Mouse (Mus musculus): ENCODE data around the gene Ankdd1a. TPM values are rescaled to one million over a fixed set of nuclear protein-coding genes. Genes with fewer than 3 reads are reported as not detected.

Gene Ankdd1a
- 1 to 10 TPM; 3.5 to 6.0 (median 5.6) TPM for total RNA-seq (2022)

GRCm38 (mm10) chr9:65519807-65520504 lies at the start of gene Ankdd1a:
Ankdd1a (minus strand) TSS chr9:65520193.
- DNase-seq = no peak

DNA sequence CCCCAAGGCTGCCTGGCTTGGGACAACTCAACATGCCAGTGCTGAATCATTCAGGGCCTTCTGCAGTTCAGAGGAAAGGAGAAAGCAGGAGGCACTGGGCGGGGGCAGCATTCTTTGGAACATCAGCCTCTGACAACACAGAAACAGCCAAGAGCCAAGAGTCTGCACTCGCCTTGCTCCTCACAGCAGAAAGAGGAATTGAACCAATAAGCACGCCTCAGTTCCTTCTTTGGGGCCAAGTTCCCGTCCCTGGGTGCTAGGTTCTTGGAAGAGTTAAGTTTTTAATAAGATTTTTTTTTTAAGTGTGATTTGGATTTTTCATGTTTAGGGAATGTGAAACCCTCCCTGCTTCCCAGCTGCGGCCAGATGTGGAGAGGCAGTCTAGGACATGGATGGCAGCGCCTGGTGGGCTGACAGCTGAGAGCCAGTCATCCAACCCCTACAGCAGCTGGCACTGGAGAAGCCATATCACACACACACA lies 49.5 kb upstream of the Ankdd1a start:
- peak; percentile 63 for DNase-seq

GRCm38 (mm10) chr9:65568787-65569186 lies 48.8 kb upstream of the Ankdd1a start:
- no peak for DNase-seq

DNA sequence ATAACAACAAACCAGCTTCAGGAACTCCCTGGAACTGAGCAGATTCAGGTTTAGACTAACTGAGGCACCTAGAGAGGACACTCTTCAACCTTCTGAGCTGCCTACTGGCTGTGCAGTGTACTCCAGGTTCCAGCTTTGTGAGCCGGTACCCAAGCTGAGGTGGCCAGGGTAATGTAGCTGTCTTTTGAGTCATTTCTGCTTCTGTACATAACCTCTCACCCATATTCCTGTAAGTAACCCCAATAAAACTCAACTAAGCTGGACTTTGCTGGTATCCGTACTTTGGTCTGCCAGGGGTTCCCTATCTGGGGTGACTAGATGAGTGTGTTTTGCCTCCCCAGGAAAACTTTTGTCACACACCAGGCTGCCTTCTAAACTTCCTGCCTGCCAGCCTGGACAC lies 44.7 kb upstream of the Ankdd1a start:
- no peak for DNase-seq

- no peak for DNase-seq
Observed at GRCm38 (mm10) chr9:65563073-65563472, 43.1 kb upstream of the Ankdd1a start.

DNA sequence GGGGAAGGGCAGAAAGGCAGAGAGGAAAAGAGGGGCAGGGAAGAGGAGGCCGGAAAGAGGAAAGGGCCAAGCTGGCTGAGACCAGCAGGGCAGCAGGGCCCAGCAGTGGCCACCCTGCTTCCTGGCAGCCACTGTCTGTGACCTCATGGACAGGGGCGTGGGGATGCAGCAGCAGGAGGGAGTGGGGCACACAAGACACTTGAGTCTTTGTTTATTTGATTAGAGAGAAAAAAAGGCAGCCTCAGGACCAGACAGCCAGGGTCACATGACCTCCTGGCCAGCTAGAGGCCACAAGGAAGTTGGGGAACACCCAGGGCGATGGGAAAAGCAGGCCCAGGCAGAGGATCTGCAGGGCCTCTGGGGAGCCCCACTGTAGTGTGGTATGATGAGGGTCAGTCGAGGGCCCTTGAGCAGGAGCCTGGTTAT lies 42.1 kb upstream of the Ankdd1a start:
- DNase-seq = no peak

DNA sequence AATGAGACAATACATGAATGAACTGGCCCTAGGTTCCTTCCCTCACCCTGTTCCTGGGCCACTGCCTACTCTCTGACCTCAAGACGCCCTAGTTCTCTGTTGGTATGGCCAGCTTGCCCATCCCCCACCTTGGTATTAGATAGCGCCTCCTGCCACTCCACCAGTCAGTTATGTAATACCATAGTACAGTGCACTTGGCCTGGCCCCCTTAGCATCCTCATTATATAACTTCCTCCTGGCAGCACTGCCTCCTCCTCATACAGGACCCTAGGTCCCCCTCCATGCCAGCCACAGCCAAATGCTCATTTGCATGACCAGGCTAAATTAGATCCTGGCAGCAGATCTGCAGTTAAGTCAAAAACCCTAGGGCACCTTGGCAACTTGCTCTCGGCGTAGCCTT lies 41.0 kb upstream of the Ankdd1a start:
- peak; percentile 61 for DNase-seq

- no peak for DNase-seq
Observed at GRCm38 (mm10) chr9:65558806-65559205, 38.8 kb upstream of the Ankdd1a start.

GRCm38 (mm10) chr9:65556979-65557378 lies 37.0 kb upstream of the Ankdd1a start:
- DNase-seq = no peak

GRCm38 (mm10) chr9:65556349-65556748 lies 36.4 kb upstream of the Ankdd1a start:
- DNase-seq = no peak

DNA sequence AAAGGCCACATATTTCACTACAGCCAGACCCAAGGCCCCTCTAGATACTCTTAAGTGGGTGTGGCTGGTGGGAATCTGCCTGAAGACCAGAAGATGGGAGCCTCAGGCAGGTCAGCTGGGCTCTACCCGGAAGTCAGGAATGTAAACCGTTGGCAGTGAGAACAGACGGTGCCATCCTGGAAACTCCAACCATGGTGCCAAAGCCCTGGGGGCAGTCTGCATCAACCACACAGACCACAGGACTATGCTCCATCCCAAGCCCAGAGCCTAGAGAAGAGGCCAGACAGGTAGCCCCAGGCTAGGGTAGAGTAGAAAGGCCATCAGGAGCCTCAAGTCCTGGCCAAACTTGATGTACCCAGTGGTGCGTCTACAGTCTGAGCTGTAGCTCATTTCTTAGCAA lies 35.6 kb upstream of the Ankdd1a start:
- no peak for DNase-seq

GRCm38 (mm10) chr9:65555001-65555405 lies 35.0 kb upstream of the Ankdd1a start:
- no peak for DNase-seq

DNA sequence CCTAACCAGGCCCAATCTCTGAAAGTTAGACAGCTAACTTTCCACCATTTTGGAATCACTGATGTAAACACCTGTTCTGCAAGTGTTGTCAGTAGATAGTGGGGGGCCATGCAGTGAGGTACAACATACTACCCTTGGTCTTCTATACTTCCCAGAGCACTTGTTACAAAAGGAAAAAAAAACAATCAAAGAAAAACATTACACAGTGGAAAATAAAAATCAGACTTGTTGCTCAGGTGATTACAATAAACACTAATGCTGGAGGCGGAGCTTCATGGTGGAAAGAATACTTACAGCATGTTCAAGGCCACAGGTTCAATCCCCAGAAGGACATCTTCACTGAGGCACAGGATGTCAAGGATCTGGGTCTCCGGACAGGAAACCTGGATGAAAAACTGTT lies 32.7 kb upstream of the Ankdd1a start:
- DNase-seq = no peak

DNA sequence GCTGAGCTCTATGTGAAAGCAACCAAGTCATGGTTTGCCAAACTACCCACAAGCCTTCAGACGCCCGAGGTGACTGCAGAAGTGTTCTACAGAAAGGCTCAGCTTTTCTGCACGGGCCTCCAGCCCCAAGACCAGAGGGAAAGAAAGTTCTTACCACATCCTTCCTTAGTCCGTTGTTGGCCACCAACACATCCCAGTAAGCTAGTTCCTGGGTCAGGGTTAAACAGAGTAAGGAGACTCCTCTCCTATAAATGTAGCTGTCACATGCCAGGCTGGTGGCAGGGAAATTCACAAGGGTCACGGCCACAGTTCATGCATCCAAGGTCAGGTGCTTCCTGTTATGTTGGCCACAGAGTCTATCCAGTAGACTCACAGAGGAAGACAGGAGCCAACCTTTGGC lies 32.1 kb upstream of the Ankdd1a start:
- peak; percentile 80 for DNase-seq

GRCm38 (mm10) chr9:65551035-65551434 lies 31.0 kb upstream of the Ankdd1a start:
- peak; percentile 74 for DNase-seq

GRCm38 (mm10) chr9:65550079-65550831 lies 30.3 kb upstream of the Ankdd1a start:
- DNase-seq = no peak

DNA sequence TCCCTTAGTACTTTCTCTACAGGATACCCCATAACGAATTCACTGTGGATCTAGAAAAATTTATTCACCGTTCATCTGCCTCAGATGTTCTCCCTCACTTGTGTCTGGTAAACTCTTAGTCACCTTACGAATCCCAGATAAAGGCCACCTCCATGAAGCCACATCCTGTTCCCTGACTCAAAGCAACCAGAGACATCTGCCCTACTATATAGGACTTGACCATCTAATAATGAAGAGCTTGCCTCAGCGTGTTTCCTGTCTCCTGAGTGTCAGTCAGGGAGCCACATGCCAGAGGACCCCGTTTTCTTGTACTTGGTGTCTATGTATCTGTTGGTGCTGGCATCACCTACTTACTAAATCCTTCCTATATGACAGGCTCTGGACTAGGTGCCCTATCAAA lies 29.6 kb upstream of the Ankdd1a start:
- no peak for DNase-seq

DNA sequence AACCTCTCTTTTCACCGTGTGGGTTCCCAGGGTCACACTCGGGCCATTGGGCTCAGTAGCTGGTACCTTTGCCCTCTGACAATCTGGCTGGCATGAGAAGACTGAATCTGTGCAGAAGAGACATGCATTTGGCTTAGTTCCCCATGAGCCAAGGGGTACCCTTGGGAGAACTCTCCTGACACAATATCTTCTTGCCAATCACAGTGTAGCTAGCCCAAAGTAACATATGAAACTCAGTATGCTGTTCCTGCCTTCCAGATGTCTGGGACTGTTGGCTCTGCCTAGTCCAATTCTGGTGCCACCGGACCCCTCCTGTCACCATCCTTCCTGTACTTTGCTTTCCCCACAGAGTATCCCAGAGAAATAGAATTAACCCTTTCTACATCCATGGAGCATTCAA lies 29.1 kb upstream of the Ankdd1a start:
- no peak for DNase-seq

- no peak for DNase-seq
Observed at GRCm38 (mm10) chr9:65548311-65548710, 28.3 kb upstream of the Ankdd1a start.

GRCm38 (mm10) chr9:65547844-65548243 lies 27.9 kb upstream of the Ankdd1a start:
- DNase-seq = no peak

GRCm38 (mm10) chr9:65547111-65547510 lies 27.1 kb upstream of the Ankdd1a start:
- DNase-seq = no peak

DNA sequence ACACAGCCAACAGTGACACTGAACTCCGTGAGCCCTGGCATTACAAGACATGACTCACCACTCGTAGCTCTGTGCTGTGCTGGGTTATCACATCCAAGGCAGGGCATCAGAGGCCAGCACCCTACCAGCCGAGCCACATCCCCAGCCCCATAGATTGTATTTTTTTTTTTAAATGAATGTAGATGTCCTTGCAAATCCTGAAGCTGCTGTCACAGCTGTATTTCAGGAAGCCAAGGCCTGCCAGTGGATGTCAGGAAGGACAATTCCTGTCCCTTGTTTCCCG lies 26.4 kb upstream of the Ankdd1a start:
- DNase-seq = peak; percentile 88

- no peak for DNase-seq
Observed at GRCm38 (mm10) chr9:65545635-65546412, 25.8 kb upstream of the Ankdd1a start.

Data from adrenal gland, adult 8-10 months (tissue).